9 mouse cellular contexts compared by ENCODE assay signal in genomic region chr11:94213735-94214594, GRCm38 (mm10). TPM values are rescaled to one million over a fixed set of nuclear protein-coding genes. Genes with fewer than 3 reads are reported as not detected.
DNase-seq lines count a peak whose midpoint lies in the region; ATAC-seq lines count a peak whose summit lies in the region.
"Had no signal": no experiment of that assay in that cellular context is flagged by ENCODE, and none has a peak within 500 bp of the region (broad histone marks: within the 10 kb centered on the region; RNA-seq: fewer than 3 reads in every experiment).

No protein-coding gene starts in this region.

- peak overlapping the region; percentile 52; the same call in 1 of the 2 replicates for H3K9ac ChIP-seq in heart, embryonic 12.5 days
- peak overlapping the region; percentile 47 for H3K9ac ChIP-seq in forebrain, embryonic 14.5 days (ENCODE audit: low read length)

- no peaks in the 10 kb centered on the region for H3K9me3 ChIP-seq in heart, embryonic 12.5 days (replicated peaks)
- H3K9me3 ChIP-seq in forebrain, embryonic 14.5 days (replicated peaks; ENCODE audit: control insufficient read depth, low read length) = no peaks in the 10 kb centered on the region

- H3K27ac ChIP-seq in heart, embryonic 12.5 days (ENCODE audit: poor library complexity, severe bottlenecking) = no peak overlapping the region
- no peak overlapping the region for H3K27ac ChIP-seq in forebrain, embryonic 14.5 days (ENCODE audit: low read depth, low read length)

- 87% methylated on average over 29 of the region's 29 CpGs for WGBS in heart, embryonic 12.5 days
- 85% methylated on average over 29 of the region's 29 CpGs for WGBS in forebrain, embryonic 14.5 days

- H3K36me3 ChIP-seq in heart, embryonic 12.5 days = peaks cover 14% of the 10 kb centered on the region
- peaks cover 16% of the 10 kb centered on the region for H3K36me3 ChIP-seq in forebrain, embryonic 14.5 days (ENCODE audit: control insufficient read depth, insufficient read depth, low read length)

- no peak for ATAC-seq in heart, embryonic 12.5 days (ENCODE audit: insufficient number of reproducible peaks, low FRiP score)
- ATAC-seq in forebrain, embryonic 14.5 days = no peak

- peaks cover 18% of the 10 kb centered on the region for H3K4me1 ChIP-seq in heart, embryonic 12.5 days (replicated peaks)
- peaks cover 18% of the 10 kb centered on the region for H3K4me1 ChIP-seq in forebrain, embryonic 14.5 days (ENCODE audit: control insufficient read depth, insufficient read depth, low read length)

- H3K4me2 ChIP-seq in heart, embryonic 12.5 days = peak overlapping the region; percentile 20; the same call in 1 of the 2 replicates
- peak overlapping the region; percentile 69 for H3K4me2 ChIP-seq in forebrain, embryonic 14.5 days (ENCODE audit: low read length)

- H3K27me3 ChIP-seq in heart, embryonic 12.5 days (replicated peaks) = no peaks in the 10 kb centered on the region
- H3K27me3 ChIP-seq in forebrain, embryonic 14.5 days (replicated peaks; ENCODE audit: control insufficient read depth, insufficient read depth, low read length) = no peaks in the 10 kb centered on the region

- H3K4me3 ChIP-seq in heart, embryonic 12.5 days = 0 out of 2 replicates have a peak overlapping the region, but pooled peaks have one; percentile 6
- H3K4me3 ChIP-seq in forebrain, embryonic 14.5 days (ENCODE audit: low read depth, low read length) = peak overlapping the region; percentile 15

- intact Hi-C loops in heart, postnatal 25 days (cut with DNase I) = loop anchor here (5.0 kb wide), 1 partner anchor 113 kb away; the partner anchor contains the start of gene Ankrd40

- DNase-seq in heart, postnatal 25 days (ENCODE audit: low spot score) = no peak
- DNase-seq in adipocyte (ENCODE audit: low spot score) = peak; percentile 48
- no peak for DNase-seq in forebrain, embryonic 14.5 days (ENCODE audit: low spot score)
- peak; percentile 40 for DNase-seq in kidney, postnatal 10 days
- no peak for DNase-seq in ovary, adult 18-20 months (ENCODE audit: low spot score)
- no peak for DNase-seq in thymus, postnatal 10 days (ENCODE audit: low spot score in 2 of 2)
- no peak for DNase-seq in Muller cell, postnatal 12 days (ENCODE audit: inconsistent ontology term)

RNA-seq across cellular contexts. Expression of gene Tob1, which starts 2.7 kb away (rescaled TPM):
- 34.9 and 35.2 TPM in 2 replicates for polyA plus RNA-seq in heart, embryonic 12.5 days (2016; fragmentation: Nextera tagmentation; extraction: Ambion mirVana)
- total RNA-seq in heart, postnatal 25 days (2021) = 10 to 100 TPM; 57.2 to 60.6 TPM
- 32.4 and 37.5 TPM in 2 replicates for polyA plus RNA-seq in forebrain, embryonic 14.5 days (2014; fragmentation: Nextera tagmentation; extraction: Ambion mirVana)

RNA-seq across cellular contexts. Expression of gene Wfikkn2, which starts 31.8 kb away (rescaled TPM):
- 2.0 and 2.5 TPM in 2 replicates for polyA plus RNA-seq in heart, embryonic 12.5 days (2016; fragmentation: Nextera tagmentation; extraction: Ambion mirVana)
- 1 to 10 TPM; 2.3 to 3.1 TPM for total RNA-seq in heart, postnatal 25 days (2021)
- 3.7 and 4.2 TPM in 2 replicates for polyA plus RNA-seq in forebrain, embryonic 14.5 days (2014; fragmentation: Nextera tagmentation; extraction: Ambion mirVana)
- total RNA-seq: MEL had no signal

Comparison
In these comparisons a context has a peak if more than half of its experiments do, and no peak if none do; other contexts are left out.
1. DNase-seq: peak in adipocyte (single experiment) and kidney, postnatal 10 days (single experiment); none in heart, postnatal 25 days (single experiment), forebrain, embryonic 14.5 days (single experiment), ovary, adult 18-20 months (single experiment), thymus, postnatal 10 days (0 of 2) and Muller cell, postnatal 12 days (single experiment).